Mouse (Mus musculus): Measurements from ENCODE around the gene Lrrc58. TPM values are rescaled to one million over a fixed set of nuclear protein-coding genes. Genes with fewer than 3 reads are reported as not detected.

Gene Lrrc58
- polyA plus RNA-seq, 3 experiments from 2014 or later: 16.9 to 21.9 (median 19.5) TPM

DNA sequence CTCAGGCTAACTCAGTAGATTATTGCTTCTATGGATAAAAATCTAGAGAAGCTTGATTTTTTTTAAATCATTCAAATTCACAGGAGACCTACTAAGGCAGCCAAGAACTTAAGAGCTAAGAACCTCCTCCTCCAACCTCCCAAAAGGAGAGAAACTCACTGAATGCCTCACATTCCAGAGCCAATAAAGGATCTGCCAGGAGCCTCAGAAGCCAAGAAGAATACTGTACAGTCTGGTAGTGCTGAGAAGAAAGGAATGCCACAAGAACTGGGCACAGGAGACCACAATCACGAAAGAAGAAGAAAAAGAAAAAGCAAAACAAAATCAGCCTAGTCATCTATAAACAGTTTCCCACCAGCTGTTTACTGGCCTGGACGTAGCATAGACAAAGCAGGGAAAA lies 60.8 kb downstream of the Lrrc58 start:
- ATAC-seq: no peak

- ATAC-seq: no peak
Observed at GRCm38 (mm10) chr16:37929626-37930025, 61.4 kb downstream of the Lrrc58 start.

- no peak for ATAC-seq
Observed at GRCm38 (mm10) chr16:37934932-37935331, 66.7 kb downstream of the Lrrc58 start.

DNA sequence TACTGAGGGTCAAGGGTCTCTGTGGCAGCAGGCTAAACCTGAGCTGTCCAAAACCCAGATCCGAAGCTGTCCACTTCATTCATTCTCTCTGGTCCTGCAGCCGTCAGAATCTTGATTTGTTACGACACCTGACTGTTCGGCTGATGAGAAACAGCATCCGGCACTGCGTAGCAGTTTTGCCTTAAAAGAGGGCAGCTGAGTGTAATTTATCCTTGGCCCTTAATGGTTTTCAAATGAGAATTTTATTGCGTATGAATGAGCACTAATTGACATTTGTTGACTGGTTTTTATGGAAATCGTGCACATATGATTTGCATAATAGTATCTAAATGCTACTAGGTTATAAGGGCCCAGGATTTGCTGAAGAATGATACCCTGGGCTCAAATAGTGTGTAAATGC lies 69.1 kb downstream of the Lrrc58 start:
- ATAC-seq: no peak

Other genes starting within 250 kb of the Lrrc58 start
- 10 to 100 TPM; 51.4 to 58.7 (median 54.5) TPM for gene Ndufb4, start 213.9 kb upstream of the Lrrc58 start, polyA plus RNA-seq (2017; shearing (Covaris generic))
- gene Fstl1, start 91.5 kb upstream of the Lrrc58 start, polyA plus RNA-seq (2017; shearing (Covaris generic)): under 1 TPM in 1 of 3 experiments, not detected in 2; 0.27 TPM
- not detected for gene Gm36028, start 7.2 kb upstream of the Lrrc58 start, polyA plus RNA-seq (2017; shearing (Covaris generic))
- not detected for gene Gpr156, start 48.1 kb downstream of the Lrrc58 start, polyA plus RNA-seq (2017; shearing (Covaris generic))
- gene Gsk3b, start 220.6 kb downstream of the Lrrc58 start, polyA plus RNA-seq (2017; shearing (Covaris generic)): 10 to 100 TPM; 50.3 to 61.0 (median 56.8) TPM